Mouse (Mus musculus) urinary bladder, postnatal 4 days (tissue): Measurements from ENCODE around the gene Ctnnd2.

Experiments
- DNase-seq, 2 experiments: peaks; one replicate each; pipeline ENCODE4 v3.0.0; 2021 to 2022; ENCODE audit warnings: low spot score in 2 of 2

Gene Ctnnd2

DNA sequence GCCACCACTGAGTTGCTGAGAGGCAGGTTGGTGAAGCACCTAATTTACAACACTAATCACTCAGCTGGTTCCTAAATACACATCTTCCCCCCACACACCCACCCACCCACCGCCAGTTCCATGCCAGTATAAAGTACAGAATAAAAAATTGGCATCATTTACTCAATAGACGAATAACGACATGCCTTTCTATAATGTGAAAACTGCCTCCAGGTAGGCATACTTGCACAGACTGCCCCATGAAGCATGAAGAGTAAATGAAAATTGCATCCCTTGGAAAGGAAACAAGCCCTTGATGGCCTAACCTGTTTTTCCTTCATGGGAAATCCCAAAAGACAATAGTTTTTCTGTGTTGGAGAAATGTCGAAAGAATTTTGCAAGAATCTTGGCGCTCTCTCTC lies 212.0 kb downstream of the Ctnnd2 start:
- no peak for DNase-seq

DNA sequence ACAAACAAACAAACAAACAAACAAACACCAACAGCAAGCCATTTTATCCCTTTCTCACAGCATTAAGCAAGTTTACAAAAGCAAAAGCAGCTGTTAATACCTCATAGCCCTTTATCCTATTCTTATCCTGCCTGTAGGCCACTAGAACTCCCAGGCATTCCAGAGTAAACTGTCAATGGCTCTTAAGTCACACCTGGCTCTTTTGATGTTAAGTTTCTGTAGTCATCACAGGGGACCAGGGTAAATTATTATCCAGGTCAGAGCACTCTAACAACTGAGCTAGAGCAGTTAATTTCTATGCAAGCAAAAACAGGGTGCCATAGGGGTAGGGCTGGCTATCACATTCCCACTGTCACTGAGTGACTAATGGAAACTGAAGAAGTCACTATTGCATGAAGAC lies 214.1 kb downstream of the Ctnnd2 start:
- no peak for DNase-seq

DNA sequence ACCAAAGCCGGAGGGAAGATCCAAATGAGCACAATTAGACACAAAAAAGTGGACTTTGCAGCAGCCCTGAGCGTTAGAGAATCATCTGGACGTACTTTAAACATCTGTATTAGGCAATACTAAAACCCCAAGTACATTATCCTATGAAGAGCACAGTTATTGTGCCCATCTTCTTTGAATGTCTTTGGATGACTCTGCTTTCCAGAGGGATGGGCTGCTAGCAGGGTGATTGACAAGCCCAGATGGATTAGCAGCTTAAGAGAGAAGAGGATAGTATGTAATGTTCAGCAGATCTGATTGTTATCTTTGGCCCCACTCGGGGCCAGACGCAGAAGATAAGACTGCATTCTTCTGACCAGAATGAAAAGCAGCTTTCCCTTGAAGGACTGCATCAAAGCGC lies 214.9 kb downstream of the Ctnnd2 start:
- DNase-seq: no peak

DNA sequence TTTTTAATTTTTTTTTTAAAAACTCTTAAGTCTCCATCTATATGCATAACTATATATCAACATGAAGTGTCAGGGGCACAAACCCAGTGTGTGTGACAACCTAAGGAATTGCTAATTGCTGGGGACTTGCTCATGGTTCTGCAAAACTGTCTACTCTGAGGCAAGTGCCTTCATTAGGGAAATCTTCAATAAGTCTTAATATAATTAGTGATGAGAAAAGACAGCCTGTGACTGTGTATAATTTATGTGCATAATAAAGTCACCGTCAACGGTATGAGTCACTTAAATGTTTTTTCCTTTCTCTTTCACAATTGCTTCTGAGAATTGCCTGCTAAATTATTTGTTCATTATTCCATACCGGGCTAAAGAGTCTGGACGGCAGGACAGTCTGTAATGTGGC lies 228.7 kb downstream of the Ctnnd2 start:
- no peak for DNase-seq

DNA sequence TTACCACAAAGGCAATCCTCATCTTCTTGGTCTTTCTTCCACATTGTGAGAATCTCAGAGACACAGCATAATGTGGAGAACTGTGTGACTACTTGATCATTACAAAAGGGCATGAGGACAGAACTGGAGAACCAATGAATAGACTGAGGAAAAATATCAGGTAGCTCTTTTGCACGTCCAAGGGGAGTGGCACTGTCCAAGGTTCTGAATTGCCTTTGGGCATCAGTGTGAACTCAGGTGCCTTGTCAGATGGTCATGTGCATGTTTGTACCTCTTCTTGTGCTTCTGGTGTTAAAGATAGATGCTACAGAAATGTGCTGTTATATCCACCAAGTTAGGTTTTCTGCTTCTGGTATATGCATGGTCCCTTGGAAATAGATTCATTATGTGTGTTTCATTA lies 233.9 kb downstream of the Ctnnd2 start:
- no peak for DNase-seq

DNA sequence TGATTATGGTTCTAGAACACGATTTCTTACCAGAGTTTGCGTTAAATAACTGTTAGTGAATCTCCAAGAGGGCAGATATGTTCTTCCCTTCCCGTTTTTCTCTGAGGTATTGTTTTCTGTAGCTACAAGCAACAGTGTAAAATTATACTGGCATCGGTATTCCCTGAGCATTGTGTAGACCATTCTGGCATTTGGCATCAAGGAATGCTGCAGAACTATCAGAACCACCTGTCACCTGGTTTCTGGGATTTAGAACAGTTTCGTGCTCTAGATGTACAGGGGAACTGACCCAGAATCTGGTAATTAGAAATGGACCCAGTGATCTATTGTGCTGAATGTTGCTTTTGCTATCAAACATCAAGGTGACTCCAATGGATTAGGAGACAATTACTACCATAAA lies 250.8 kb downstream of the Ctnnd2 start:
- no peak for DNase-seq

DNA sequence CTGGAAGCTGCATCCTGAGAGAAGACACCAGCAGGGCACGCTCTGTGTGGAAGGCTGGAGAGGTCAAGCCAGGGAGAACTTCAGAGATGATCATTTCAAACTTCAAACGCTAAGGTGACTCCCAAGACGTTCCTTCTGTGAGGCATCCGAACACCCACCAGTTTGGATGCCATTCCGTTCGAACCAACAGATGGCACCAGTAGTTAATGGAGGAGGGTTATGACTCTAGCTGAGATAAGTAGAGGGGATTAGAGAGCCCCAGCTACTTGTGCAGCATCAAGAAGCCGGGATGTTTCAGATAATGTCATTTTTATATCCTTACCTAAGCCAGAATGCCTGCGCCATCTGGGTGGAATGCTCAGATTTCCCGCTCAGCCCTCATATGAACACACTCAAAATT lies 251.9 kb downstream of the Ctnnd2 start:
- DNase-seq: no peak

DNA sequence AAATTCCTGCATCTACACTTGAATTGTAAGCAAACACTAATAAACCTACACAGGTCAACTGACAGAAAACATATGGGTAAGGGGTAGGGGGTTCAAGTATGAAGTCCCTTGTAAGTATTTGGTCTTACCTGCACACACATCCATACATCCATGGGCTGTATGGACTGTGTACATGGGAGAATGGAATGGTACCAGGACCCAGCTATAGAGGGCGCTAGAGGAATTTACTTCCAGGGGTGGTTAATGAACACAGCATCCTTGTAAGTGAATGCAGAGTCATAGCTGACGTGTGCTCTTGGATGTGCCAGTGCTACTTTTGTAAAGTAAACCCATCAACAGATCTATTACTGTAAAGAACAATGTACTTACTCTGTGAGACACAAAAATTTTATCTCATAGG lies 254.9 kb downstream of the Ctnnd2 start:
- no peak for DNase-seq

DNA sequence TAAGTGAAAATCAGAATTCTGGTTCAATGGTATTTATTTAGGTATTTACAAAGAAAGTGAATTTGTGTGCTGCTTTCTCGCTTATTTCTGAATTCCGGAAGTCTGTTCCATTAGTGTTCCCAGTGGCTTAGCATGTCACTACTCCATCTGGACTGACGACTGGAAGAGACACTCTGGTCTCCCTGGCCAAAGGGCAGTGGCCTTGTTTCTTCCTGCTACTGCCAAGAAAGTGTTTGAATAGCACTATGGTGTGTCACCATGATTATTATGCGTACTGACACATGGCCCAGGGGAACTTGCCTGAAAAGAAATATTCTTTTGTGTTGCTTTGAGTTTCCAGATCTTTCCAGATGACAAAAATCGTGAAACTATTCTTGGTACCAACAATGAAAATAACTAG lies 266.7 kb downstream of the Ctnnd2 start:
- no peak for DNase-seq

DNA sequence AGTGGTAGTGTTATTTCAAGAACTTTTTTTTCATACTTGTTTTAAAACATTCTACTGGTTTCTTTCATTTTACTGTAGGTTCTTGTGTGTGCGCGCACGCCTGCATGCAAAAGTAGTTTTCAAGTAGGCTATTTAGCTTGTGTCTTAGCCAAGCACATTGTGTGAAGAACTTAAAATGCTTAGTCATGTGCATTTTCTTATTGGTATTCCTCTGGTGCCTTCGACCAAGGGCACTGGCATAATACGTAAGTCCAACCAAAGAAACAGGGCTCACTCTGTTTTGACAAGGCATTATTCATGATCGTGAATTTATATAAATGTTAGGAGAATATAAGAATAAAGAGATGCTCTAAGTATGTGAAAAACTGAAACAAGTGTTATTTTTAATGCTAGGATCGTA lies 278.4 kb downstream of the Ctnnd2 start:
- no peak for DNase-seq

DNA sequence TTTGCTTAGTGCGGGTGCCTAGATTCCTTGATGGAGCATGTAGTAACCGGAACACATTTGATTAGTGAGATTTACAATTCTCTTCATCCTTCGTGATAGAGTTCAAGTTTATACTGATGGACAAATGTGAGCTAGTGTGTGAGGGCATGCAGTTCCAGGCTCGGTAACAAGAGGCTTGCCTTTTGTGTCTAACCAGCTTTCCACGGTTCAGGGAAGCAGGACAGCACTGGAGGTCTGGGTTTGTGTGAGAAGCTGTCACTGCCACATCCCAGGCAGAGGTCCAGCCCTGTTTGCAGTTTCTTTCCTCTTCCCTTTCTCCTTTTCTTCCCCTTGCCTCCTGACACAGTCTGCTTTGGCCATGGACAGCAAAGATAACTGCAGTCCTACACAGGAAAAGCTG lies 279.5 kb downstream of the Ctnnd2 start:
- no peak for DNase-seq

DNA sequence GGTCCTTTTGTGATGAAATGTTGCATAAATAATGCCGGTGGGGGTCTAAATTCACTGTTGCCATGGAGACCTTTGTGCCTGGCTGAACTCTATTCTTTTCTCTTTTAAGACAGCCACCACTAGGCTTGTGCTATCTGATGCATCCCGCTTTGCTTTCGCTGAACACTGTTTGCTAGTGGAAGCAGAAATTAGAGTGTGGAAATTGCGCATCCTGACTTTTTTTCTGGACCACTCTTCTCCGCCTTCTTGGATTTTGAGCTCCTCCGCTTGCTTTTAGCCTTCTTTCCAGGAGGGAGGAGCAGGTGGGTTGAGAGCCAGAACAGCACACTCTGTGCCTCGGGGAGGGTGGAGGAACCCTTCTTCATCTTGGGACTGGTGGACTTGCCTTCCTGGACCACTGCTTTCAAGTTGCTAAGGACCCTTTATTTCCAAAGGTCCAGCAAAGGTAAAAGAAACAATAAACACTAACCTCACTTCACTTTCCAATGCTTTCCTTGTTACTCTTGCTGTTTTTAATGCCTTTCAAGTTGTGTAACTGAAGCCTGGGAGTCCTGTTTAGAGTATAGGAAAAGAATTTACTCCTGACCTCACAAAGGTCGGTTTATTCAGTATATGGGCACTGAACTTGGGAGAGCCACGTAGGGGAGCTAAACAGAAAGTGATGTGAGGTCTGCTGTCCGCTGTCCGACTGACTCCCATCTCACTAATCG lies 285.3 kb downstream of the Ctnnd2 start:
- no peak for DNase-seq

DNA sequence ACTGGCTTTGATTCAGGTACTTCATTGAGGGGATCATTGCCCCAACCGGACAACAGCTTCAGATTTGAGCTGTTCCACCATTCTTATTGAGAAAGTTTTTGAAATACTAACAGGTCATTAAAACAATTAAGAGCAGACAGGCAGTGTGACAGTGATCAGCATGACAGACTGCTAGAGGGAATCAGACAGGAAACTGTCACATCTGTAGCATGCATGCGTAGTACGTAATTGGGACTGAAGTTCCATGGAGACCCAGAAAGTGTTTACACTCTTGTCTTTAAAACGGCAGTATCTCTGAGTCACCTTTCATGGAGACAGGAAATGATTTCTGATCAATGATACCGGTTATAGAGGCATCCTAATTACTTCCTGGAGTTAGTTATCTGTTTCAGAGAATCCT lies 286.3 kb downstream of the Ctnnd2 start:
- no peak for DNase-seq

DNA sequence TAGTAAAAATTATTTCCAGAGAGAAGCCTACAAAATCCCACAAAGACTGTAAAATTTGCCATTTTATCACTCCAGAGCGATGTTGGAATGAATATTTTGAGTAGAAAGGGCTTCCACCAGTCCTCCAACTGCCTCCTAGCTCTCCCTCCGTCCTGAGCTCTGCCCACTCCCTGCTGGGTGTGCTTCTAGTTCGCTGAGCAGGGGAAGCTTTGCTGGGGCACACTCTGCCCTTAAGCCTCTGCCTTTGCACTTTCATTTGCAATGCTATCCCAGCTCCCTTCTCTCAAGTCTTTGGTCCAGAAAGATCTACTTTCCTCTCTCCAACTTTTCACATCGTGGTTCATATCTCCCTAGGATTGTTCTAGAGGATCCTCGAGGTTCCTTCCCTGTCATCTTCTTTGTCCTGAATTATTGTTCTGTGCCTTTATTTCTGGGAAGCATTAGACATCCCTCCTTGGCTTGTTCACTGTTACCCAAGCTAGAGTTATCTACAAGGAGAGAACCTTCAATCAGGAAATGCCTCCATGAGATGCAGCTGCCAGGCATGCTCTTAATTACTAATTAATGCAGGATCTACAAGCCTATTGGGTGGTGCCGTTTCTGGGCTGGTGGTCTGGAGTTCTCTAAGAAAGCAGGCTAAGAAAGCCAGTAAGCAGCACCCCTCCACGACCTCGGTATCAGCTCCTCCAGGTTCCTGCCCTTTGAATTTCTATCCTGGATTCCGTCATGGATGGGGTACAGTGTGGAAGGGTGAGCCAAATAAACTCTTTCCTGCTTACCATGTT lies 288.1 kb downstream of the Ctnnd2 start:
- DNase-seq: no peak

DNA sequence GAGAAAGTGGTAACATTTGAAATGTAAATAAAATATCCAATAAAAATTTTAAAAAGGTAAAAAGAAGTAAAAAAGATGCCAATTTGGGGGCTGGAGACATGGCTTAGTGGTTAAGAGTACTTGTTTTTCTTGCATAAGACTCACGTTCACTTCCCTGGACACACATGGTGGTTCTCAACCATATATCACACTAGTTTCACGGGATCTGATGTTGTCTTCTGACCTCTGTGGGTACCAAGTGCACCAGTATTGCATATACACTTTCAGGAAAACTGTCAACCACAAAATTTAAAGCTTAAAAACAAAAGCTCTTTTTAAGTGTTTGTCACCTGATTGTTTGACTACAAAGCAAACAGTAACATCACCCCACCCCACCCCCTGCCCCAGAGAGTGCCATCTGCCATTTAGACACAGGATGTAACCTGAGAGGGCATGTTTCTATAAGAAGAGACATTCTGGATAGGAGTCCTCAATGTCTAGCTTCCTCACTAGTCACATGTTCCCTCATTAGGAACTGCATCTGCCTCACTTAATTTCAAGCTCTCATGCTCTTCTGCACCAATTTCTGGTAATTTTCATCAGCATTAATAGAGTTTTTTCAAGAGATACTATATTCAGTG lies 290.5 kb downstream of the Ctnnd2 start:
- no peak for DNase-seq

DNA sequence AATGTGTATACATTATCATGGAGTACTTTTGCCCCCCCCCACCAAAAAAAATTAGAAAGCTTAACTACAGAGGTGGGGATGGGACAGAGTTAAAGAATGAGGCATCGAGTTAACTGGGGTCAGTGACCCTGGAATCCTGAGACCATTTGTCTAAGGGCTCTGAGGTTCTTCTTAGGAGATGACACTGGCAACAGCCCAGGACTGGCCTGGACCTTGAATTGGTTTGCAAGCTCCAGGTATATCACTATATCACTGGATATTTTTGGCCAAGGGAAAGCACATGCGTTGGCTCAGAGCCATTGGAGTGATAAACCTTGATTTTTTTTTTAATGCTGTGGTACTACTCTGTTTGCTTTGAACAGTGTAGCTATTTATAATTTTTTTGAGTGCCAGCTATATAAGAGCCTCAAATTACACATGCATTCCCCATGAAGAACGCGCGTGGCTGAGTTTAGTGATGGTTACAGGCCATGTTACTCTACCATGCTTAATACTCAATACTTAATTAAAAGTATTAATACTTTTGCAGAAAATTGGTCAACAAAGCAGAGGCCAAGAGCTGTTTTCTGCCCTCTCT lies 291.2 kb downstream of the Ctnnd2 start:
- DNase-seq: no peak

DNA sequence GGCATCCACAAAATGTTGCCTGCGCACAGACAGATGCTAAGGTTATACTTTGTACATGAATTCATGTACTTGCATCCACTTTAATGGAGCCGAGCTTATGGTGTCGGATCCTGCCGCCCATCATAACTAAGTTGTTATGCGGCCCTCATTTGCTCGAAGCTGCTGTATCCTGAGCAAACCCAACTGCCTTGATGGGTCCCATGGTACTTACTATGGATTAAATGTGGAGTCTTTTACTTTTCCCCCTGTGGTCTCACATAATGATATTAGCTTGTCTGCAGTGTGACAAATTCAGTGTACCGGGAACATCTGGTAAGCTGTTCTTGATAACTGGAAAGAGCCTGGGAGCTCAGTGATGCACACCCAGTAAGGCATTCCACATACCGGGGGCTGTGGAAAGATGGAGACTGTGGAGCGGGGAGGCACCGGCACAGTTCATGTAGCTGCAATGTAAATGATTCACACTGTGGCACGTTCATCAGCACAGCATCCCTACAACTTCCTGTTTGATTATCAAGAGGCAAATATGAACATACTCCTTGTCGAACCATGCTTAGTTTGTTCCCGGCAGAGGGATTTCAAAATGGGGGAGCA lies 294.7 kb downstream of the Ctnnd2 start:
- no peak for DNase-seq

DNA sequence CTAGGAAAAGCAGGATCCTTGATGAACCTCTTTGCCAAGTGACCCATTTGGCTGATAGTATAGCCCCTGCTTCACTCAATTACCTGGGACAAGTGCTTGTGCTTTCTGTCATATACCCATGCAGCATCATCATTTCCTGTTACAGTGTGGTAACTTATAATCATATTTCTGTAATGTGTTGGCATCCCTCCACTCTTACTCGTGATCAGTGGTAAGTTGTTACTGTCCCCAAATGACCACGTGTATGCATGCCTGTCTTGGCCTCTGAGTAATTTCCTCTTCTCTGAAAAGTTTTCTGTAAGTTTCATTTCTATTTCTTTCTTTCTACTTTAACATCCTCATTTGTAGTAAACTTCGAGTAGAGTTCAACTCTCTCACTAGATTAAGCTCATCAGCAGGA lies 296.4 kb downstream of the Ctnnd2 start:
- DNase-seq: no peak

DNA sequence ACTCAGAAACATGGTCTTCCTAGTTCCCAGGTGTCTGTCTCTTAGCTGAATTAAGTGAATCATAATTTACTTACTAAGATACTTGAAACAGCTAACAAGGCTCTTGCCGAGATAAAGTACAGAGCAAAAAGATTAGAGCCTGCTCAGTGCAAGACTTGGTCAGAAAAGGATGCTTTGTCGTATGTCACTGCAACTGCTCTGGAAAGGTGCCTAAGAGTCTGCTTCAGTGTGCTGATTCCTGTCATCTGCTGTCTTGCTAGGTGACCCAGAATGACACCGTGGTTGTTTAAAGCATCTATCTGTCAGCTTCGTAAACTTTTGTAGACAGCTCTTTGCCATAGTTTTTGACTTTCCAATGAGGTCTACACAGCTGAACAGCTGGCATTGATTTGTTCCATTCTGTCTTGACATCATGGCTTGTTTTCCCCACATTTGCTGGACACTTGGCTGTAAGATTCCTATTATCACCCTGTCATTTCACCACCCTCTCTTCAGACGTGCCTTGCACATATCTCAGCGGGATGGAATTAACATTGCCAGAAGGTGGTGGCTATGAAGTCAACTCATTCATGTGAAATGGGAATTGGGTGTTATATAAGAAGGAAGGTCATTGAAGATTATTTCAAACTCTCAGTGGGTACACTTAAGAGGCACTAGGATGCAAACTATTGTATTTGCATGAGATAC lies 299.0 kb downstream of the Ctnnd2 start:
- DNase-seq: no peak

DNA sequence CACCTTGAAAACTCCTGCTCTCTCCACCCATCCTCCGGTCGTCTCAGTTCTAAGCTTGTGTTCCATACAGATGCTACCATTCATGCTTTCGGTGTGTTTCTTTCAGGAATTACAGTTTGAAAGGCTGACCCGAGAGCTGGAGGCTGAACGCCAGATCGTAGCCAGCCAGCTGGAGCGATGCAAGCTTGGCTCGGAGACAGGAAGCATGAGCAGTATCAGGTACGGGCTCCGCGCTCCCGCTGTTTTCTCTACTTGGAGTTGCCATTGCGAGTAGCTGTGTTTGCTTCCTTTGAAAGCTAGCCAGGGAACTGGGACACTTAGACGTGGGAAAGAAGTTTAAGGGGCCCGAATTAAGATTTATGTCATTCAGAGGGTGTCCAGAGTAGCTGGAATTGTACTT lies 308.3 kb downstream of the Ctnnd2 start:
- no peak for DNase-seq

DNA sequence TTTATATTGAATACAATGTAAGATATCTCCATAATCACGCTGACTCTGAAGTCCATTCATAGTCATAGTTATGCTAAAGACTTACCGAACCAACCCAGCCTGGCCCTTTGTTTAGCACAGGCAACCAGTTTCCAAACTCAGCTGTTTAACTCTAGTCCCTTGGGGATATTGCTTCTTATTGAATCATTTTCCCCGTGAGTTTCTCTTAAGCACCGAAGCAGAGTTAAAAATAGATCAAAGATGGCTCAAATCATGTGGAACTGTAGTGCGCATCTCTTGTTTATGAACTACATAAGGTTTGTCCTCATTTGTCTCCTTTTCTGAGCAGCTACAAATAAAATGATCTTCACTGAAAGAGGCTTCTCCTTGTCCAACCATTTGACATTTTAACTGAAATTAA lies 334.1 kb downstream of the Ctnnd2 start:
- DNase-seq: no peak

DNA sequence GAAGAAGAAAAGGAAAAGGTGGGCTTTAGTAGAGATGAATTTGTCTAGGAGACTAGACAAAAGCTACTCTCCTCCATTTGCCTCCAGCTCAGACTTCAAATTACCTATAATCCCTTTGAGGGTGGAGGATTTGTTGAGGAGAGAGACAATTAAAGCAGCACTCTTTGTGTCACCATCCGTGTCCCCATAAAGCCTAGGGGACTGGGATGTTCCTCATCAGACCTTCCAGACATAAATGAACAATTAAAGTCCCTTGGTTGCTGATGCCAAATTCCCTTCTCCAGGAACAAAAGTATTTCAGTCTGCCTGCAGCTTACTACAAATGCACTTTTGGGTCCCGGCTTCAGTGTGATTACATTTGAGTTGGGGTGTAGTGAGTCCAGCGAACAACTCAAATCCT lies 340.1 kb downstream of the Ctnnd2 start:
- no peak for DNase-seq
